Mouse (Mus musculus): Measurements from ENCODE around the gene Sh3gl1. TPM values are rescaled to one million over a fixed set of nuclear protein-coding genes. Genes with fewer than 3 reads are reported as not detected.

The Sh3gl1 gene
- total and polyA plus RNA-seq, 3 experiments = 41.3 to 70.6 (median 44.0) TPM

DNA sequence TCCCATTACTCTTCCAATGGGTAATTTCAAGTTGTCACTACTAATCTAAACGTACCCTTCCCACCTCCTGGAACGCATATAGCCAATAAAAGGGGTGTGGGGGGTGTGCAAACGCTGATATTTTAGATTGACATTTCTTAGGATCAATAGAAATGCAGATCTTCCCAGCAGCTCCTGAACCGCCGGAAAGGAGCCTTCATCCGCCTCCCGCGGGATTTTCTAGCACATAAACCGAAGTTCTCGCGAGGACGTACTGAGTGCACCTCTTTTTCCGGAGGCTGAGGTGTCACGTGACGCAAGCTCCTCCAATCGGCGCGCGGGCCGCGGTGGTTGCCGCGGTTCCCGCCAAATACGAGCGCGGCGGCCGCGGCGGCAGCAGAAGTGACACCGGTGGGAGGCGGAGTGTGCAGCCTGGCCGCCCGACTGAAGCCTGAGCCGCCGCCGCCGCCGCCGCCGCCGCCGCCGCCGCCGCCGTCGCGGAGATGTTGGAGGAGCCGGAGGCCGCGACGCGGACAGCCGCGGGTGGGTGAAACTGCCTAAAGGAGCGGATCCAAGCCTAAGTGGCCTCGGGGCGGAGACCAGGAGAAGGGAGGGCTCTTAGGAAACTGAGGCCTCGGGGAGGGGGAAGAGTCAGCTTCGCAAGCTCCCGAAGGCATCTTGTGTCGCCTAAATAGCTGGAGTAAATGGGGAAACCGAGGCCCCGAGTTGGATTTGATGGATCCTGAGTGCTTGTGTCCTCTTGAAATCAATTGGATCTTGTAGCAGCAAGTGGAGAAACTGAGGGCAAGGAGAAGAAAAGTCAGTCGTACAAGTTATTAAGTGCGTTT, 3.8 kb upstream of the Sh3gl1 start, which contains the start of gene Chaf1a:
TSS of gene Chaf1a (plus strand) at position 410 of the 827 bp plus-strand sequence.
- peak; percentile 98 for DNase-seq

DNA sequence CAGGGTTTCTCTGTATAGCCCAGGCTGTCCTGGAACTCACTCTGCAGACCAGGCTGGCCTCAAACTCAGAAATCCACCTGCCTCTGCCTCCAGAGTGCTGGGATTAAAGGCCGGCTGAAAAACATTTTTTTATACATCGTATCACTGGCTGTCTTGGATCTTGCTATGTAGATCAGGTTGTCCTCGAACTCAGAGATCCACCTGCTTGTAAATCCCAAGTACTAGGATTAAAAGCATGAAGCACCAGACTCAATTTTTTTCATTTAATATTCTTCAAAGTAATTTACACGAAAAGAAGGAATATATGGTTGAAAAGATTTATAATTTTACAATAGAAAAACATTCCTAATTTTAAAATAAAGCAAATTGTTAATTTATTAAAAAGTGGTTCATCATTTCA, 2.9 kb upstream of the Sh3gl1 start:
- no peak for DNase-seq

DNA sequence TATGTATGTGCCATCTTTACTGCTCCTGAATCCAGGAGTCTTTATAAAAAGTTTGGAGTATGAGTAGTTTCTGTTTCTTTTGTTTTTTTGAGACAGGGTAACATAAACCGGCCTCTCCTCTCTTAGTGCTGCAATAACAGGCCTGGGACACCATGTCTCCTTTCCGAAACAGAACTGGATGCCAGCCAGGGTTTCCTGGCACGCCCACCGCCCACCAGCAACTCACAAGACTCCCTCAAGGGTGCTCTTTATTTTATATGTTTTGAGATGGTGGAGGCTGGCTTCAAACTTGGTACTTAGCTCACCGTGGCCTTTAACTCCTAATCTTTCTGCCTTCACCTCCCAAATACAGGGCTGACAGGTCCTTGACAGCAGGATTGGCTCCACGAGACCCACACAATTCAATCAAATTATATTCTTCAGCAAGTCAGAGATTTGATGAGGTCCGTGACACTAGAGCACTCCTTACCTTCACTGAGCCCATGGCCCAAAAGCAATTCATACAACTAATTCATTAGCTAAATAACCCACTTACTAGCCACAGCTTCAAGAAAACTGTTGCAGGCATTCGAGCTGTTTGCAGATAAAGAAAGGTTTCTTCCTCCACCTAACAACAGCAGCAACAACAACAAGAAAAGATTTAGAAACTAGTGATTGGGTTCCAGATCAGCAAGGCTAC, 2.3 kb upstream of the Sh3gl1 start:
- DNase-seq = no peak

DNA sequence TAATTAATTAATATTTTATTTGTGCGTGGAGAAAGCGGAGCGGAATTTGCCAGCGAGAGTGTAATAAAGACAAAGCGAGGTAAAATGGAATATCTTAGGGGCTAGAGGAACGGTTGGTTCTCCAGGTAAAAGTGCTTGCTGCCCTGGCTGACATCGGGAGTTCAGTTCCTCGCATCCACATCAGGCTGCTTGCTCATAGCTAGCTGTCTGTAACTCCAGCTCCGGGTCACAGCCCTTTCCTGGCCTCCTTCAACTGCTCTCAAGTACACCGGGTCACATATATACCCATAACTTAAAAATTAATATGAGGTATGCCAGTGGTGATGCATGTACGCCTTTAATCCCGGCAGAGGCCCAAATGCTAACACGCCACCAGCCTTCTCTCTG, 459 bp upstream of the Sh3gl1 start:
- DNase-seq = no peak

DNA sequence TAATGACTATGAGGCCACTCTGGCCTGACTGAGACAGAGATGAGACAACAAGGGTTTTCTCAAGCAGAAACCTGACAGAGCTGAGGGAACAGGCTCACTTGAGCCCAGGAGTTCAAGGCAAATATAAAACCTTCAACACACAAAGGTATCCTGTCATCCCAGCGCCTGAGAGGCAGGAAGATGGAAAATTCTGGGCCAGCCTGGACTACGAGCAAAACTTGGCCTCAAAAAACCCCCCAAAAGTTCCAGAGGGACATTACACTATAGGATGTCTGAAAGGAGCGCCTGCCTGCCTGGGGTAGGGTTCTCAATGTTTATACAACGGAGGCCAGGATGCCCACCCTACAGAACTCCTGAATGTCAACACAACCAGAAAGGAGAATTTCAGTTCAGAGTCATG, 1.2 kb downstream of the Sh3gl1 start:
- DNase-seq = no peak

DNA sequence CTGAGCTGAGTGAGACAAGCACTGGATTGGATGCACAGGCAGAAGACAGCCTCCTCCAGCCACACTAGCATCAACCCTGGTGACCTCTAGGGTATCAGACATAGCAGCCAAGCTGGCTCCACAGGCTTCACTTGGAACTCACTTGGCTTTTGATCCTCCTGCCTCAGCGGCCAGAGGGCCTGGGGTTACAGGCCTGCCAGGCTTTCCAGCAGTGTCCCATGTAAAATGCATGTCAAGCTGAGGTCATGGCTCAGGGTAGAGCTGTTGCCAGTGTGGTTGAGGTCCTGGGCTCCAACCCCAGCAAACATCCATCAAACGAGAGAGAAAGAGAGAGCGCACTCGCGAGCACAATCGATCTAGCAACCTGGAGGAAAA, 1.7 kb downstream of the Sh3gl1 start:
- DNase-seq = no peak

DNA sequence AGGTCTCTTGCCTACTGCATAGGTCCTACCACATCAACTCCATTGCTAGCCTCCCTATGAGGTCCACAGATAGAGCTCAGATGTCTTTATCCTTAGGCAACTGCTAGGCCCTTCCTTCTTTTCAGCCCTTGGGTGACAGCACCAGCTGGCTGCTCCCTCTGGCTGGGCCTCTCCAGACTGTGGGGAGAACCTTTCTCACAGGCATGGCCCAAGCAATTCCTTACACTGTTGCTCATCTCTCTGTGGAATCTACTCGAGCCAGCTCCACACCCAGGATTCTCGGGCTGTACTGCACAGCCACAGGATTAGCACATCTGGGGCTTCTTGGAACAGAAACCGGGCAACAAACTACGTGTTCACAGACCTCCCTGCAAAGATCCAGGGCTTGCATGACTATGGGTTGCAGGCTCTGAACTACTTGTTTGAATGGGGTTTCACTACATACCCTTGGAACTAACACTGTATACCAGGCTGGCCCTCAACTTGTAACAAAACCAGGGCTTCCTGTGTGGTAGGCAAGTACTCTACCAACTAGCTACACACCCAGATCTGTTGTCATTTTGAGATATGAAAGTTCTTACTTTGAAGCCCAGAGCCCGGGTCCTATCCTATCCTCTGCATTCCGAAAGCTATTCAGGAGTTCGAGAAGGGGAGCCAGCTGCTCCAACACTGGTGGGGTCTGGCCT, 2.3 kb downstream of the Sh3gl1 start:
- DNase-seq = no peak

DNA sequence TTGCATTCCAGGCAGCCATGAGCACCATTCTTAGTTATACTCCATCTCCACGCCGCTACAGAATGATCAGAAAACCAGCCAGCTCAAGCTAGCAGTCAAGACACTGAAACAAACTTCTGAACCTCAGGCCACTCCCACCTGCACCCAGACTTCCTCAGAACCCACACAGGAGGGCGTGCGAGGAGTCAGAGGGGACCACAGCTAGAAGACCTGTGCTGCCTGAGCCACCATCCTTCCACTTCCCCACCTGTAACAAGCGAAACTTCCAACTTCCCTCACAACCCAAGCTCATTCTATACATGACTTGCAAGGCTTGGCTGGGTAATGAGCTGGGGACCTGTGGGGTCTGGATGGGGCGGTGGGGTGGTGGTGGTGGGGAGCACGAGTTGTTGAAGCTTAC, 3.6 kb downstream of the Sh3gl1 start:
- DNase-seq = no peak

DNA sequence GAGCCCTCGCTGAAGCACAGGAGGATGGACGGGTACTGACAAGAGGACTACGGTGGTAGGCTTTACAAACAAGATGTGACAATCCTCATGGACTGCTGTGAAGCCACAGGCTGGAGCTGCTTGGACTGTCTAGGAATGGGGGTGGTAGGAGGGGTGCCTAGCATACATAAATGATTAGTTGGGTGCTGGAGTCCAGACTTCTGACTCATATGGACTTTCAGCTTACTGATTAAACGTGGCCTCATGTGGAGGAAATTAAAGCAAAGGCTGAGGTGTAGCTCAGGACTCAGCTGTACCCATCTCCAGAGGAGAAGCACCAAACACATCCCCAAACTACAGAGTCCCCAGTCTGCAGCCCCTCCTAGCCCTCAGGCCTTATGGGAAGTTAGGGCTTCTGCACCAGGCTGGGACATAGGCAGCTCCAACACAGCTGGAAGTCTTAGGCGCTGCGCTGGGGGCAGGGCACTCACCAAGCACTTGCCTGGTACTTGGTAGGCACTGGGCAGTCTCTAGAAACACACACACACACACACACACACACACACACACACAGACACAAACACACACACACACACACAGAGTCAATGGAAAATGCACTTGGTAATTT, 4.2 kb downstream of the Sh3gl1 start:
- no peak for DNase-seq

DNA sequence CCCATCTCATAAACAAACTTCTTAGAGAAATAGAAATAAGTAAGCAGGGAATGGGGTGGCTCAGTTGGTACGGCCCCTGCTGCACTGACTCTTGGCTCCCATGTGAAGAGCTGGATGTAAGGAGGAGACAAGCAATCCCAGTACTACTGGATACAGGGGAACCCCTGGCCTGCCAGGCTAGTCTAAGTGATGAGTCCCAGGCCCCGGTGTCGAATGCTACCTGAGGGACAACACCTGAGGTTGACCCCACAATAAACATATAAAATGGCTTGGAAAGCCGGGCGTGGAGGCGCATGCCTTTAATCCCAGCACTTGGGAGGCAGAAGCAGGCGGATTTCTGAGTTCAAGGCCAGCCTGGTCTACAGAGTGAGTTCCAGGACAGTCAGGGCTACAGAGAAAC, 5.0 kb downstream of the Sh3gl1 start:
- no peak for DNase-seq

DNA sequence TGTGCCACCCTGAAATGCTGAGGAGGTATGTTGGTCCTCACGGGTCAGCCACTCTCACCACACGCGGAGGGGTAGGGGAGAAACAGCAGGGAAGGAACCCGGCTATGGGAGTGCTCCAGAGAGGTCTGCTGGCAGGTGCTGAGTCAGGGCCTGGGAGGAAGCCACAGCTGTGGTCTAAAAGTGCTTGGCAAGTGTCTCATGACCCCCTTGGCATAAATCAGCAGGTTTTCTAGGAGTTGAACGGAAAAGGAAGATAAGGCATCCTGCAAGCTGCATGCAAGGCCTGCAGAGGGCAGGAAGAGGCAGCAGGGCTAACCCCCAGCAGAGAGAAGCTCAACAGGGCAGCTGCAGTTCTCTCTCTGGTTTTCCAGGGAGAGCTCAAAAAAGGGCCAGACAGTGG, 5.5 kb downstream of the Sh3gl1 start:
- peak; percentile 75 for DNase-seq

DNA sequence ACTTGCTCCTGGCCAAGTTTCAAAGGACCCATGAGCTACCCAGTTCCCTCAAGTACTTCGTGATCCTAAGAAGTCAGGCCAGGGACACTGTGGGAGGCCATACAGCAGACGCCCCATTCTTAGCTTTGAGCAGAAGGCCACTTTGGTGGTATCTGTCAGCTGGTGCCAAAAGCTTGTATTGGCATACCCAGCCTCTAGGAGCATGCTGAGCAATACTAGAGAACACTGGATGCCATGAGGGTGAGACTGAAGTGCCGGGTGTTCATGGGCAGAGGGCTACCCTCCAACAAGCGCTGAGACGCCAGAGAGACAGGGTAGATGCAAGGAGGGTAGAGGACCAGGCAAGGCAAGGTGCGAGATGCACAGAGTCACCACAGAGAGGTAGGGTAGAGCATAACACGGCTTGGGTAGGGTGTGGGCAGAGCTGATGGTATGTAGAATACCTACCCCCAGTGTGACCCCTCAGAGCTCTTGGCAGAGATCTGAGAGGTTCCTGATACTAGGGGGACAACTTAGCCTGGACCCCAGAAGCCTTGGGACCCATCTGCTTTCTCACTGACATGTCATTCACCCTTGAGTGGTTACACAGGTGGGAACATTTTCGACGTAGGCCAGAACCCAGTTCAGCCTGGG, 6.1 kb downstream of the Sh3gl1 start:
- DNase-seq = no peak

DNA sequence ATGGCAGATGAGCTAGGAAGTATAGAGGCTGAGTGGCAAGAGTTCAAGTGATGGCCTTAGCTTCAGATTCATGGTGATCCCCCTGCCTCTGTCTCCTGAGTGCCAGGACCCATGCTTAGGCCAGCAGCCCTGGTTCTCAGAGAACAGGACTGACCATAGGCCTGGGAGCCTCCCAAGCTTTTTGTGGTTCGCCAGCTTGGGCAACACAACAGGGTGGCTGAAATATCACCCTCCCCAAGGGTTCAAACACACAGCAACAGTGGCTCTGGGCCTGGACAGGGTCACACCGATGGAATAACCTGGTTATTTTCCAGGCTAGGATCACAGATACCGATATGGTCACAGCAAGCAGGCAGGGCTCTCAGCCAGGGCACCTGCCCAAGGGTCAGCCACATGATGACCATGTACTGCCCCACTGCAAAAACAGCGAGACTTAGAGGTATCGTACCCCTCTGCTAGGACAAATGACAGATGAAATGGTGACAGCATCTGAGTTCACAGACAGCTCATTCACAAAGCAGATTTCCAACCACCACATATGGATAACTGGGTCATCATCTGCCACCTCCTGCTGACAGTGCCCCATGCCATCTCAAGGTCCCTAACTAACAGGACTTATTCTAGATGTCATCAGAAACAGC, 8.5 kb downstream of the Sh3gl1 start:
- peak; percentile 49 for DNase-seq

DNA sequence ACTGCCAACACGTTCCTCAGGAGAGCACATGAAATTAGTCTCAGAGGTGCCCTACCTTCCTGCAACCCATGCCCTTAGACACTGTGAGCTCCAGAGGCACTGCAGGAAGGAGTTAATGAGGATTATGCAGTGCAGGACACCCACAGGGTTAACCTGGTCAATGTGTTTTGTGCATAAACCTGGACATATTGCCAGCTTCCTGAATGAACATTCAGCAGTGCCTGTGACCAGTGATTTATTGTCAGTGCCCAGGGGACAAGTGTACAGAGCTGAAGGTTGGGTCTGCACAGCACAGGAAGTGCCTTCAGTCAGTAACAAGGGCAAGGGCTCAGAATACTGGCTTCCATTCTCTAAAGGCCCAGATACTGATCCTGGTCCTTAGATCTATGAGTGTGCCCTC, 9.6 kb downstream of the Sh3gl1 start:
- peak; percentile 57 for DNase-seq

DNA sequence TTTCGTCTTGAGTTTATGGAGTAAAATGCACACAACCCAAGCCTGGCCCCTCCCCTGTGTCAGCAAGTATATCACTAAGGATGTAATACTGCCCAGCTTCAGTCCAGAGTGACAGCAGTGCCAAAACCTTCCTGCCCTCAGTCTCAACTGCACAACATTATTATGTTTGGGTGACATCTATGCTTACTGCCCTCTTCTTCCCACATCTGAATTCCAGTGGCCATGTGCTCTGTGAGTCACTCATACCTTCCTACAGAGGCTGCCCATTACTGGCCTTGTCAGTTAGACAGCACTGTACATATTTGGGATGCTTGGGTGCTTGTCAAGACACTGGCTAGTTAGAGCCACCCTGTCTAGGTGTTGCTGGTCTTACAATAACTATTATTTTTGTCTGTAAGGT, 10.1 kb downstream of the Sh3gl1 start:
- peak; percentile 40 for DNase-seq

DNA sequence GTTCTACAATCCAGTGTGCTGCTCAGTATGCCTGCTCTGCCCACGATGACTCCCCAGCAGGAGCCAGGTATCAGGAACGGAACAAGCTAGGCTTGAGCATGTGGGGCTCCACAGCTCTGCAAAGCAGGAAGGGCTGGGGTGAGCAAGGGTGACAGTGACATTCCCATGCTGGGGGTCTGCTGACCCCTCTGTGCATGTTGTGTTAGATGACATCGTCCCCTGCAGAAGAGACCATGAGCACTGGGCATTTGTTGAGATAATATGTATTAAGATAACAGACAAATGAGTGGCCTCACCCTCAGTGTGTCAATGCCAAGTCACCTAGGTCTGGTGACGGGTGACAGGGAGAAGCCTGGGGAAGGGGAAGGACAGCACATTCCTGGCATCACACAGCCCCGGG, 11.5 kb downstream of the Sh3gl1 start:
- no peak for DNase-seq

DNA sequence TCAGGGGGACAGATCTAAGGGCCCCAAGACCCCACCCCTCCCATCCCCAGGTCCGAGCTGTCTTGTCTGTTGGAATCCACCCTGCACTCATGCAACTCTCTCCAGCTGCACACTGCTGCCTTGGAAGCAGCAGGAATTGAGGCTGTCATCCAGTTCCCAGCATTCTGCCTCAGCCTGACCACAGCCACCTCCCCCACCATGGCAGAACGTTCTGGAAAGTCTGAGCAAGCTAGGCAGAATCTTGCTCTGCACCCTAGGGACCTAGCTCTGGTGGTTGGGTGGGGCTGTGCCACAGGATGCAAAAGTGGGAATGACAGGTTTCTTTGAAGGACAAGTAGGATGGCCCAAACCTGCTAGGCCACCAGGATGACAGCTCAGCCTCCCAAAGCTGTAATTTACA, 12.0 kb downstream of the Sh3gl1 start:
- DNase-seq = no peak

DNA sequence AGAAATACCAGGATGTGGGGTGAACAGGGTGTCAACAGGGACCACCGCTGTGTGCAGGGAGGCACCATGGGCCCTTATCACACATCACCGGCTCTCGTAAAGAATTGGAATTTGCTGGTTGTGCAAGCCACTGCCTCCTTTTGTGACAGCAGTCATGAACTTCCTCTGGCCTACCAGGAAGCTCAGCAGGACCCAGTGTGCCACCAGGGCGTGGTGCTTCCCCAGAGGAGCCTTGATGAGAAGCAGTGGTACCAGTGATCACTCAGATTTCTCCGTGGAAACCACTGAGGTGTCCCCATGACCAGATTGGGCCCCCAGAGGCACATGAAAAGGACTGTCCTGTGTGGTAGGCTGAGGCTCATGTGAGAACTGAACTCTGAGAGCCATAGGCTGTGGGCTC, 13.0 kb downstream of the Sh3gl1 start:
- DNase-seq = no peak

DNA sequence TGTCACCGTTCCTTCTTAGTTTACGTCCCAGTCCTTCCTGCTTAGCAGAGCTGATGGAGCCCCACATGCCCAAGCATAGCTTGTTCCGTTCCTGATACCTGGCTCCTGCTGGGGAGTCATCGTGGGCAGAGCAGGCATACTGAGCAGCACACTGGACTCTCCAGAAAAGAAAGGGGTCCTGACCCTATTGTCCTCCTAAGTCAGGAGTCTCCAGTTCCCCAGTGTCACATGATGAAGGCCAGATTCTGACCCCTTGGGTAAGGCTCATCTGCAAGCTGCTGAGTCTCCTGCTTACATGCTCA, 13.5 kb downstream of the Sh3gl1 start:
- no peak for DNase-seq

DNA sequence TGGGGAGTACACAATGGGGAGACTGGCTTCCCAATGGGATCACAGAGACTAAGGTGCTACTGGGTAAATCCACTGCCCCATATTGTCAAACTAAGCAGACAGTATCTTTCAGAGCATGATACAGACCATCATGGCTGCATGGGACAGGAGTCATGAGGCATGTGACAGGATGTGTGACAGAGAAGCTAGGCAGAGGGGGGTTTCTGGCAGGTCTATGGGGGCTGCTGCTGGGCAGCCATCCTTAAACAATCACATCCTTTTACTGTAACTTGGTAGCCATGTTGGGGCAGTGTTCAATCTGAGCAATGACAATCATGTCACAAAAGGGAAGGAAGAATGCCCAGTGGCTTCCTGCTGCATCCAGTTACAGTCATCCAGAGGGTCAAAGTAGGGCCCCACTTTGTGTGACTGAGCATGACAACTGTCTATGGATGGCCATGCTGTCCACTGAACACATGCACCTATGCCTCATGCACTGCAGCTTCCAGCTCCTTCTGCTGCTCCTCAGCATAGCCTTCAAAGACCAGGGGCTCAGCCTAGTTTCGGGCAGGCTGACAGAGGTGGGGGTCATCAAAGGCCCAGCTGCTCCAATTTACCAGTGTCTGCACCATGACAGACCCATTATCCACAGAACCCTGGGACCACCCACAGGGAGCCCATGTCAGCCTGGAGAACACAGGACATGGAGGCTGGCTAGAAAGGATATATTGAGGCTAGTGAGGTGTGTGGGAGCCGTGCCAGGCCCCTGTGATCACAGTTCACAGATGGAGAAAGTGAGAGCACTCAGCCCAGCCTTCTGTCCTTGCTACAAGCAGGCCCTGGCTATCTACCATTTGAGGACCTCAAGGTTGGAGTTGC, 14.1 kb downstream of the Sh3gl1 start:
- DNase-seq = peak; percentile 46

All from adrenal gland, adult 2 months (tissue).